Comparison of ENCODE assay signal across 15 mouse cellular contexts in the genomic region with DNA sequence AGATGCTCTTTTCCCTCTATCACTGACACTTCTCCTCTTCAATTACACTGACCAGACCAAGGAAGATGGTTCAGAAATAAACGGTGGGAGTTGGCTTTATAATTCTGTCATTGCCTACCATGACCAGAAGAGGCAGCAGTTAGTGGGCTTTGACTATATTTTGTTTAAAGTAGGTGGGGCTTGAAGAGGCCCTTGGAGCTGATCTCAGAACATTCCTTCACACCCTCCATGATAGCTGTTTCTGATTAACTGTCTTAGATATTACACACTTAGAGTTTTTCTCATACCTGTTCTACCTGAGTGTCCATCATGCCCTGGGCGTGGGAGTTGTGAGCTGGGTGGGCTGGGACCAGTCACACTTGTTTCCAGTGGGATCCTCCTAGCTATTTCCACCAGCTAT. TPM values are rescaled to one million over a fixed set of nuclear protein-coding genes. Genes with fewer than 3 reads are reported as not detected.
DNase-seq lines count a peak whose midpoint lies in the region; ATAC-seq and TF ChIP-seq lines count a peak whose summit lies in the region.
"Had no signal": no experiment of that assay in that cellular context is flagged by ENCODE, and none has a peak within 500 bp of the region (broad histone marks: within the 10 kb centered on the region; RNA-seq: fewer than 3 reads in every experiment).

No protein-coding gene starts in this region.

- no peak overlapping the region for H3K27ac ChIP-seq in left cerebral cortex, adult 2 months
- peak overlapping the region; percentile 45 for H3K27ac ChIP-seq in embryonic fibroblast, embryonic 13.5 days (ENCODE audit: insufficient read depth, low read length)
- no peak overlapping the region for H3K27ac ChIP-seq in forebrain, embryonic 11.5 days (ENCODE audit: low read depth, low read length)
- H3K27ac ChIP-seq: forebrain, embryonic 10.5 days; midbrain, embryonic 13.5 days had no signal

- no peaks in the 10 kb centered on the region for H3K27me3 ChIP-seq in Patski
- no peaks in the 10 kb centered on the region for H3K27me3 ChIP-seq in forebrain, embryonic 11.5 days (ENCODE audit: control insufficient read depth, insufficient read depth, low read length)
- H3K27me3 ChIP-seq: midbrain, embryonic 13.5 days had no signal

- no peak for TF ChIP-seq POLR2A in embryonic fibroblast, embryonic 13.5 days (IDR thresholded peaks at IDR 0.05; ENCODE audit: low read depth, low read length)

- H3K4me3 ChIP-seq in left cerebral cortex, adult 2 months, result no peak overlapping the region
- no peak overlapping the region for H3K4me3 ChIP-seq in embryonic fibroblast, embryonic 13.5 days (ENCODE audit: insufficient read depth, low read length)
- H3K4me3 ChIP-seq in forebrain, embryonic 11.5 days (ENCODE audit: low read depth, low read length), result no peak overlapping the region
- H3K4me3 ChIP-seq: forebrain, embryonic 10.5 days; midbrain, embryonic 13.5 days had no signal

- H3K4me1 ChIP-seq in embryonic fibroblast, embryonic 13.5 days (ENCODE audit: control insufficient read depth, insufficient read depth, low read length), result peaks cover 28% of the 10 kb centered on the region
- no peaks in the 10 kb centered on the region; the same call in 1 of the 2 replicates for H3K4me1 ChIP-seq in forebrain, embryonic 11.5 days (replicated peaks; ENCODE audit: control insufficient read depth, insufficient read depth, low read length)

- no peak overlapping the region for H3K9ac ChIP-seq in forebrain, embryonic 11.5 days (ENCODE audit: low read length)
- H3K9ac ChIP-seq: midbrain, embryonic 13.5 days had no signal

- H3K36me3 ChIP-seq in forebrain, embryonic 11.5 days (ENCODE audit: control insufficient read depth, insufficient read depth, low read length), result no peaks in the 10 kb centered on the region
- H3K36me3 ChIP-seq: forebrain, embryonic 10.5 days; midbrain, embryonic 13.5 days had no signal

- WGBS in forebrain, embryonic 11.5 days, result 90% methylated on average over 2 of the region's 2 CpGs

- TF ChIP-seq CTCF in left cerebral cortex, adult 2 months (IDR thresholded peaks at IDR 0.05), result peak; percentile 19
- TF ChIP-seq CTCF in Patski (IDR thresholded peaks at IDR 0.05), result peak; percentile 42
- no peak for TF ChIP-seq CTCF in embryonic fibroblast, embryonic 13.5 days (IDR thresholded peaks at IDR 0.05; ENCODE audit: borderline replicate concordance, insufficient read depth, low read length)

- H3K9me3 ChIP-seq in forebrain, embryonic 11.5 days (ENCODE audit: control insufficient read depth, low read length), result no peaks in the 10 kb centered on the region
- H3K9me3 ChIP-seq: forebrain, embryonic 10.5 days; midbrain, embryonic 13.5 days had no signal

- POLR2A ChIA-PET in Patski (lab: Charles Lee), result interaction anchor here (0.7 kb wide), 1 partner anchor 194 kb away, joined by 3 read pairs; no protein-coding TSS in a partner anchor

- in situ Hi-C loops in Patski (cut with MboI; ENCODE audit: low pct_unique_long_range_greater_than_20kb), result no loop called here

- DNase-seq in left cerebral cortex, adult 2 months (ENCODE audit: extremely low spot score in 1 of 2, low spot score in 2 of 2), result no peak
- no peak for DNase-seq in left cerebral cortex, postnatal 25 days (ENCODE audit: low spot score in 2 of 2)
- DNase-seq in Patski (ENCODE audit: low read depth, low spot score), result no peak
- peak; percentile 61 for DNase-seq in lung, postnatal 36 days
- DNase-seq in right cerebral cortex, postnatal 25 days, result no peak
- no peak for DNase-seq in forebrain, embryonic 11.5 days (ENCODE audit: low spot score)
- DNase-seq: cerebellum, adult 9-11 months; kidney, adult 11 months; kidney, postnatal 36 days; right cerebral cortex, postnatal 14 days; thymus, postnatal 25 days had no signal

- CTCF ChIA-PET in Patski (lab: Charles Lee), result interaction anchor here (1.1 to 2.5 kb wide), 5 partner anchors 9 to 26 kb away, joined by 3 to 9 read pairs (median 4); no protein-coding TSS in a partner anchor

- no peak for ATAC-seq in Patski
- ATAC-seq in forebrain, embryonic 11.5 days (replicated peaks; ENCODE audit: low FRiP score), result no peak
- ATAC-seq: midbrain, embryonic 13.5 days had no signal

- intact Hi-C loops in left cerebral cortex, adult 2 months (cut with DNase I), result no loop called here
- intact Hi-C loops in left cerebral cortex, postnatal 25 days (cut with DNase I), result no loop called here

- no peak overlapping the region for H3K4me2 ChIP-seq in forebrain, embryonic 11.5 days (ENCODE audit: low read depth, low read length, severe bottlenecking)
- H3K4me2 ChIP-seq: heart, embryonic 11.5 days; midbrain, embryonic 13.5 days had no signal

RNA-seq across cellular contexts. Expression of a gene that starts 28.5 kb away (rescaled TPM):
- total RNA-seq in left cerebral cortex, adult 2 months (2021), result 10 to 100 TPM; 63.7 to 64.9 TPM
- 10 to 100 TPM; 55.3 to 63.8 TPM for total RNA-seq in left cerebral cortex, postnatal 25 days (2021)
- 554 TPM for polyA plus RNA-seq in Patski (2021)
- polyA plus RNA-seq in embryonic fibroblast, embryonic 13.5 days (2011; ENCODE audit: insufficient read length, low read depth, missing spikeins), result 657 and 704 TPM in 2 replicates
- polyA plus RNA-seq in forebrain, embryonic 11.5 days (2014; fragmentation: Nextera tagmentation; extraction: Ambion mirVana), result 20.4 and 21.1 TPM in 2 replicates

Comparison
In these comparisons a context has a peak if more than half of its experiments do, and no peak if none do; other contexts are left out.
1. RNA of a gene that starts 28.5 kb away (polyA plus RNA-seq): 657 to 704 TPM in embryonic fibroblast, embryonic 13.5 days and 554 TPM in Patski (single experiment); 20.4 to 21.1 TPM in forebrain, embryonic 11.5 days; every median in the first group is over 10 times any median in the second.